Mouse (Mus musculus) gastrocnemius, postnatal 25 days (tissue): Measurements from ENCODE around the gene Enpp6. TPM values are rescaled to one million over a fixed set of nuclear protein-coding genes. Genes with fewer than 3 reads are reported as not detected.

Experiments
- DNase-seq: peaks from one replicate; pipeline ENCODE4 v3.0.0; 2022
- long read RNA-seq, 2 experiments: library from polyadenylated mRNA; stranded (forward); transcript quantifications; one replicate each; pipeline ENCODE4 v2.0.0; 2021
- total RNA-seq, 2 experiments: library from RNA; stranded (reverse); gene quantifications; 1 replicate in 1 of 2; 2 replicates in 1 of 2; pipeline ENCODE4 v1.2.3; 2021

The Enpp6 gene
- 1 to 10 TPM in 1 of 2 experiments, under 1 TPM in 1; 0.72 to 1.8 TPM for total RNA-seq
- long read RNA-seq, experiment 1: 0 reads
- long read RNA-seq, experiment 2, partial matches to known transcripts: 0 of 1 reads
- long read RNA-seq, experiment 2, other reads (novel, unspliced or antisense): 1 of 1 reads

GRCm38 (mm10) chr8:46986386-46987140, at the start of gene Enpp6:
Enpp6 (plus strand) TSS chr8:46986887.
- no peak for DNase-seq

- DNase-seq: no peak
Measured at GRCm38 (mm10) chr8:46938218-46938617, 48.5 kb upstream of the Enpp6 start.

DNA sequence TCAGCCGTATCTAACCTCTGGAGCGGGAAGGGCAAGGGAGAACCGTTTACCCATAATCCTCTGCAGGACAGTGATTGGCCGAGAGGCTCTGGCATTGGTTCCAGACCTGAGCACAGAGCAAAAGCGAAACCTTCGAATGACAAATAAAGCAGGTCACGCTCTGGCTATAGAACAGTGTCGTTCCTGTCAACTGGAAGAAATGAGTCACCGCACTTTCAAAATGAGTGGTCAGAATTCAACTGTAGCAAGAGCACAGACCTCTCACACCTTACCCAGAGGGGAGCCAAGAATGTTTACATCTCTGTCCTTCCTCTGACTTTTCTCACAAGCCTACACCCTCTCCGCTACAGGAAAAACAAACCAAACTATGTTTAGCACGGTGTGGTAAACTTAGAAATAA, 45.4 kb upstream of the Enpp6 start:
- DNase-seq: peak; percentile 51

DNA sequence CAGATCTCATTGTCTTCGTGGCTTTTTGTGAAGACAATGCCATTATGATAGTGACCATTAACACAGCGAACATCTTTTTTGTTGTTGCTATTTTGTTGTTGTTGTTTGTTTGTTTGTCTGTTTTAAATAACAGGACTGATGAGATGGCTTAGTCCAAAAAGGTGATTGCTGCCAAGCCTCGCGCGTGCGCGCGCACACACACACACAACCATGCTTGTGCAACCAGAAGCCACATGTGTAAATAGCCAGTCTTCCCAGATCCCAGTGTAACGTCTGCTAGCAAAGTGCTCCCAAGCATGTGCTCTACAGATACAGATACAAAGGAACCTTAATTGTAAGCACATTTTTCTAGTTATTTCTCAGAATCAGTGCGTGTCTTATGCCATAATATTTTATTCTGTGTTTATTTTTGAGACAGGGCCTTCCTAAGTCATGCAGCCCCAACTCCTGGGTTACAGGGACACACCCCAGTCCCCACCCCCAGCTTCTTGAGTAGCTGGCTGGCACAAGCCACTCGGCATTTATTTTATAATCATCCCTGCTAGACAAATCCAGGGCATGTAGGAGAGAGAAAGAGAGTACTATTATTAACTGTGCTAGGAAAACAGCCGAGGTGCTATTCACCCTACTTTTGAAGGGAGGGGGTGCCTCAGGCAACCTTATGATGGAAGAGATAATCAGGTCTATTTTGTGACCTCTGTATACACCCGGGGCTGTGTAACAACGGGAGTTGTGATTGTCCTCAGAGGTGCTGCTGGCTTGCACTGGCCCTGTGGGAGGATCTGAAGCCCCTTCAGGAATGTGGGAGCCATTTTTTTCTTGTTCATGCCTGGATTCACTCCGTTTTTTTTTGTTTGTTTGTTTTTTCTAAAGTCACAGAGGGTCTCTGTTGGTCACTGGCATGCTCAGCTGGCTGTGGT, 44.7 kb upstream of the Enpp6 start:
- no peak for DNase-seq

DNA sequence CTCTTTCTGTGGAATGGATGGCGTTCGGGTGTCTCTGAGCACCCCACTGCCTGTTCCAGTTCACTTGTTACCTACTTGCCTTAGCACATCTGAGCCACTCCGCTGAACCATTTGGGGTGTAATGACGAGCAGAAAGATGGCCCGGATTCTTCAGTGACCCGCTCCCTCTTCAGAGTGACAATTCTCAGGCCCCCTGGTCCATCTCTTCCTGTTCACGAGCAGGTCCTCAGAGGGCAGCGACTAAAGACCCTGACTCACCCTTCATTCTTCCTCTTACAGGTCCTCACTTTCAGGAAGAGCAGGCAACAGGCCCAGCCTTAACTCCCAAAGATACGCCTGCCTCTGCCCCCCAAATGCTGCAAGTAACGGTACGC, 44.0 kb upstream of the Enpp6 start:
- no peak for DNase-seq

GRCm38 (mm10) chr8:46943337-46943736, 43.4 kb upstream of the Enpp6 start:
- no peak for DNase-seq

DNA sequence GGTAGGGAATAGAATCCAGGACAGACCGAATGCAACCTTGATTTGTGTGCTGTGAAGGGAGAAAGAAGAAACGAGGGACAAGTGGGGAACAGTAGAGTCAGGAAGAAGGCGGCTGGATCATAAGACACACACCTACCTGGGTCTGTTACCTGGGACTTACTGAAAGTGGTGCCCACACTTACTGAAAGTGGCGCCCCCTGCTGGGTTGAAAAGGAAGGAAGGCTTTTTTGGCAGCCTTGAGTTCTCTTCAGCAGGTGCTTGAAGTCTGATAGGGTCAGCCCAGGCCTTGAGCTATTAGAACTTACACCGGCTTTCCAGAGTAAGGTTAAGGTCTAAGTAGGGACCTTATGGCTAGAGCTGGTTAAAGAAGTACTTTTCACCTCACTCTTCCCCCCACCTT, 40.5 kb upstream of the Enpp6 start:
- DNase-seq: no peak

DNA sequence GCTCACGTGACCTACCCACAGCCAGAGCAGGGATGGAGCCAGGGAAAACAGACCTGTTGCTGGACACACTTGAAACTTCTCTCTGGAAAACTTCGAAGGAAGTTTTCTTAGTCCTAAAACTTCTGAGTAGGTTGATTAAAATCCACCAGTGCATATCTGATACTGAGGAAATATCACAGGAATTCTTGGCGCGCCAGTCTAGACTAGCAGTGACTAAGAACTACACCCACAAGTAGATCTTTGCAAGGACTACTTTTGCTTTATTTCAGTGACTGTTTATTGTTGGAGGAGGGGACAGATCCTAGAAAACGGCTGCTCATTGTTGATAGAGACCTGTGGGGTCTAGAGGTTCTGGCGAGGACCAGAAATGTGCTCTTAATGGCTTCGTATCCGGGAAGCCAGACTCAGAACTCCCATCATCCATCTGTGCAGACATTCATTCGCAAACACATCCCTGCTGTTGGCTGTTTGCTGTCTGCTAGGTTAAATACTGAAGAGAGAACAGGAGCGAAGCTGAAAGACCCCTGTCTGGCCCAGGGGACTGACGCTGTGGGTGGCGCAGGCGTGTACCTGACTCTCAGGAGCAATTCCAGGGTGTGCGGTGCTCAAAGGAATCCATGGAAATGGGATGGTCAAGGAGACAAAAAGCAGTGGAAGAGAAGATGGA, 38.5 kb upstream of the Enpp6 start:
- no peak for DNase-seq

- DNase-seq: no peak
Measured at GRCm38 (mm10) chr8:46953472-46953871, 33.2 kb upstream of the Enpp6 start.

DNA sequence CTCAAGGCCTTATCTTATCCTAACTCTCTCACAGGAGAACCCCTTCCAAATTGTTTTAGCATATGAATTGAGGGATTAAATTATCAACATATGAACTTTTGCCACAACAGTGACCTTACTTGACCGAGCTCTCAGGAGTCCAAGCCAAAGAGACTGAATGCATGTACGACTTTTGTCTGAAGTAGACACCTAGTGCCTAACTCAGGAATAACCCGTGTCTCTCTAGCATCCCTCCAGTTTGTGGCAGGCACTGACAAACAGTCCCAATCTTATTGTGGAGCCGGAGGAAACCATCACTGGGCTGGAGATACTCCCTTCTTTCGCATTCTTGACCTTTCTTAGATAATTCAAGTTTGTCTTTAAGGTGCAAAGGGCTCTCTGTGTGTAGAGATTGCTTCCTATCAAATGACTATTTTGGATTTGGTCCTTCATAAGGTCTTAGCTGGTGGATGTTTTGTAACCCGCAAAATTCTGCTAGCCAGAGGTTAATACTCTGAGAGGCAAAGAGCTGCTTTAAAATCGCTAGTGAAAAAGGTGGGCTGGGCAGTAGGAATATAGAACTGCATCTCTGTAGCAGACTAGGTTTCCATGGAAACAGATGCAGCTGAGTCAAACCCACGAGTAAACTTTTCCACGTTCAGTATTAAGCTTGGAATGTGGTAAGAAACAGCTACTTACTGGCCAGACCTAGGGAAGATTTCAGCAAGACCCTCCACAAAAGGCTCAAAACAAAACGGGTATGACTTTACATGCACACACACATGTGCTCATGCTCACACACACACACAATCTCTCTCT, 23.9 kb upstream of the Enpp6 start:
- DNase-seq: no peak

DNA sequence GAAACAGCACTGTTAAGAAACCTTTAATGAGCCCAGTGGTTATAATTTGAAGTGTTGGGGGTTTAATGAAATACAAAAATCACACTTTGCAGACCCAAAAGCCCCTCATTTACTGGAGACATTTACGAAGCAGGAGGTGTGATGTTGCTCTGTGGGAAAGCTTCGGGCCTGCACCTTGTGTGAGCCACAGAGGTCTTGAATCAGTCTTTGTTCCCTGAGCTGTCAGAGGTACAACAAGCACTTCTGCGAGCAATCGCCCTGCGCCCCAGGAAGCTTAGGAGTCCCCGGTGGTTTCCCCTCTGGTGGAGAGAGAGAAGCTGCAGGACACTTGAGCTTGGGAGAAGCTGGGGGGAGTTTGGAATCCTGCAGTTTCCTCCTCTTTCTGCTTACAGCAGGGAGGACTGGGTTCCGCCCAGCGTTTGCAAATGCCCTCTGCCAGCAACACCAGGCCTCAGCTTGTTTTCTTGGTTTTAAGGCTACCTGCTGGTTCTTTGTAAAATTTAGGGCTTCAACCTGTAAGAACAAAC, 23.0 kb upstream of the Enpp6 start:
- no peak for DNase-seq

- DNase-seq: no peak
Measured at GRCm38 (mm10) chr8:46965812-46966211, 20.9 kb upstream of the Enpp6 start.

- no peak for DNase-seq
Measured at GRCm38 (mm10) chr8:46968721-46969120, 18.0 kb upstream of the Enpp6 start.

DNA sequence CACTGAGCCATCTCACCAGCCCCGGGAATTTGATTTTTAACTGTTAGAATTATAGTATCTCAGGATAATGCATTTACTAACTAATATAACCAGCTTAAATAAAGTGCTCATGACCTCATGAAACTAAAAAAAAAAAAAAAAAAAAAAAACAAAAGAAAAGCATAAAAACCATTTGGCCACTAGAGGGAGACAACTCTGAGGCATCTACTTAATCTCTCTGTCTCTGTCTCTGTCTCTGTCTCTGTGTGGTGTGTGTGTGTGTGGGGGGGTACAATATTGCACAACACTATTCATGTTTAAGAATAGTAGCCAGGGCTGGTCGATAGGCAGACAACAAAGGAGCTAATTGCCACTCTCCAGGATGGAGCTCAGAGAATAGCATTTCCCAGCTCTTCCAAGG, 17.3 kb upstream of the Enpp6 start:
- DNase-seq: no peak

- no peak for DNase-seq
Measured at GRCm38 (mm10) chr8:46977376-46977775, 9.3 kb upstream of the Enpp6 start.

DNA sequence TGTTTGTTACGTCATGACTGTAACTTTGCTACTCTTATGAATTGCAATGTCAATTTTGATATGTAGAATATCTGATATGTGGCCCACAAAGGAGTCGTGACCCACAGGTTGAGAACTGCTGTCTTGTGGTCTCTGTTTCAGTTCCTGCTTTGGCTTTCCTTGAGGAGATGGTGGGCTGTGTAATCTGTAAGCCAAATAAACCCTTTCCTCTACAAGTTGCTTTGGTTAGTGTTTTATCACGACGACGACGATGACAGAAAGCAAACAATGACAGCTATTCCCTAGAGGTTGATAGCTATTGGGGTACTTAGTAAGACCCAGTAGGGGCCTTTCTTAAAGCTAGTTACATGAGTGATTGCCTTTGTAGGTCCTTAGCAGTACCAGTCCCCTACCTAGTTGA, 4.5 kb upstream of the Enpp6 start:
- no peak for DNase-seq

- DNase-seq: peak; percentile 13
Measured at GRCm38 (mm10) chr8:46982770-46983169, 3.9 kb upstream of the Enpp6 start.

GRCm38 (mm10) chr8:46984647-46985046, 2.0 kb upstream of the Enpp6 start:
- no peak for DNase-seq

DNA sequence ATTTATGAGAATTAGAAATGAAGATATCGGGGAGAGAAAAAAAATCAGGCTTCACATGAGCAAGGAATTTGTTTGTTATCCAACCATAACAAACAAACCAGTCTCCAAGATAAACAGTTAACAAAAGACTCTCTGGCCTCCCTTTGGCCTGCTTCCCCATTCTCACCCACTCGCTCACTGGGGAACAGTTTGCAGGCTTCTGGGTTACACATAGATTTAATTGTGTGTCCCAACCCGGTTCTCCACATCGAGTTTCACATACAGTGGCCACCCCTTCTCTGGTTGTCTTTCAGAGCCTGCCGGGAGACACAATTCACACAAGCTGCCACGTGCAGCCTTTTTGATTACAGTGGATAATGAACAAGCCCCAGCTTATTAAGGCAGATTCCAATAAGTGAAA, 1.7 kb downstream of the Enpp6 start:
- DNase-seq: no peak

- DNase-seq: no peak
Measured at GRCm38 (mm10) chr8:46991081-46991480, 4.4 kb downstream of the Enpp6 start.

GRCm38 (mm10) chr8:46992579-46992978, 5.9 kb downstream of the Enpp6 start:
- no peak for DNase-seq
